Mouse (Mus musculus): Measurements from ENCODE around the gene Nudt21. TPM values are rescaled to one million over a fixed set of nuclear protein-coding genes. Genes with fewer than 3 reads are reported as not detected.

Nudt21 gene
- polyA plus RNA-seq, 1 experiment from 2014 or later, result 80.8 TPM

- Histone ChIP-seq H3K4me2 (no peak overlapping the region), H3K27ac (replicated peaks) (no peak overlapping the region), H3K4me1 (no peaks in the 10 kb centered on the region), H3K4me3 (replicated peaks) (no peak overlapping the region), H3K9ac (replicated peaks) (no peak overlapping the region), H3K27me3 (replicated peaks) (no peaks in the 10 kb centered on the region), H3K9me3 (replicated peaks) (no peaks in the 10 kb centered on the region), H3K36me3 (peaks cover 82% of the 10 kb centered on the region)
- WGBS, result 72% methylated on average over 7 of the region's 7 CpGs
- ATAC-seq (ENCODE audit: low FRiP score), result no peak
Measured at GRCm38 (mm10) chr8:93969626-93970340, 67.0 kb downstream of the Nudt21 start.

GRCm38 (mm10) chr8:93968293-93968692 lies 68.5 kb downstream of the Nudt21 start:
- Histone ChIP-seq H3K27ac (replicated peaks) (no peak overlapping the region), H3K9ac (replicated peaks) (no peak overlapping the region), H3K36me3 (peaks cover 81% of the 10 kb centered on the region), H3K4me2 (no peak overlapping the region), H3K9me3 (replicated peaks) (no peaks in the 10 kb centered on the region), H3K4me1 (no peaks in the 10 kb centered on the region), H3K4me3 (replicated peaks) (no peak overlapping the region), H3K27me3 (replicated peaks) (no peaks in the 10 kb centered on the region)
- 78% methylated on average over 6 of the region's 6 CpGs for WGBS
- ATAC-seq (ENCODE audit: low FRiP score), result 0 out of 2 replicates have a peak, but pooled peaks have one; percentile 30

Other genes with a start within 250 kb of the Nudt21 start
- gene Gnao1, start 227.1 kb downstream of the Nudt21 start, polyA plus RNA-seq (2015; fragmentation: Nextera tagmentation; extraction: Ambion mirVana), result 203 and 251 TPM in 2 replicates
- gene Amfr, start 24.2 kb downstream of the Nudt21 start, polyA plus RNA-seq (2015; fragmentation: Nextera tagmentation; extraction: Ambion mirVana), result 70.4 and 80.1 TPM in 2 replicates
- gene Ogfod1, start 167 bp upstream of the Nudt21 start, polyA plus RNA-seq (2015; fragmentation: Nextera tagmentation; extraction: Ambion mirVana), result 16.2 TPM in 2 replicates
- gene Bbs2, start 61.9 kb upstream of the Nudt21 start, polyA plus RNA-seq (2015; fragmentation: Nextera tagmentation; extraction: Ambion mirVana), result 19.6 and 19.9 TPM in 2 replicates
- not detected in 2 replicates for gene Mt4, start 100.2 kb upstream of the Nudt21 start, polyA plus RNA-seq (2015; fragmentation: Nextera tagmentation; extraction: Ambion mirVana)
- 244 and 279 TPM in 2 replicates for gene Mt3, start 115.6 kb upstream of the Nudt21 start, polyA plus RNA-seq (2015; fragmentation: Nextera tagmentation; extraction: Ambion mirVana)
- gene Mt2, start 135.6 kb upstream of the Nudt21 start, polyA plus RNA-seq (2015; fragmentation: Nextera tagmentation; extraction: Ambion mirVana), result 32.8 and 40.2 TPM in 2 replicates
- 119 and 160 TPM in 2 replicates for gene Mt1, start 142.1 kb upstream of the Nudt21 start, polyA plus RNA-seq (2015; fragmentation: Nextera tagmentation; extraction: Ambion mirVana)
- 51.5 and 57.4 TPM in 2 replicates for gene Nup93, start 177.5 kb upstream of the Nudt21 start, polyA plus RNA-seq (2015; fragmentation: Nextera tagmentation; extraction: Ambion mirVana)

Data from neural tube, embryonic 15.5 days (tissue).